Mouse (Mus musculus) kidney, embryonic 14.5 days (tissue): ENCODE measurements at regions not wholly inside any gene's neighbourhood (a gene's known extent, or its start where the extent isn't known, plus 50 kb on each side); places are given as distances from the start of the nearest gene placed in this dataset.
A peak's percentile ranks its signal among the peaks of the same experiment; 100 is the strongest.

Source experiments
- ATAC-seq: fragments of 200-750 bp; cut with Nextera tagmentation; 2 replicates; pipeline ENCODE4 v1.8.0; 2017; ENCODE audit warnings: moderate number of reproducible peaks, mild to moderate bottlenecking, moderate TSS enrichment, moderate library complexity; ENCODE audit not compliant: low FRiP score, low TSS enrichment
- H3K27ac ChIP-seq: fragments of 300-500 bp; sonication (generic); 2 replicates; pipeline ENCODE4 v1.5.1; 2014; ENCODE audit warnings: low read depth, mild to moderate bottlenecking, low read length, moderate library complexity, mixed read lengths
- H3K27me3 ChIP-seq: fragments of 300-500 bp; sonication (generic); 2 replicates; pipeline ENCODE4 v1.6.1; 2014; ENCODE audit warnings: mild to moderate bottlenecking, low read length; ENCODE audit not compliant: control insufficient read depth, insufficient read depth
- H3K36me3 ChIP-seq: fragments of 300-500 bp; sonication (generic); 2 replicates; pipeline ENCODE4 v1.6.1; 2014; ENCODE audit warnings: low read length, mixed read lengths; ENCODE audit not compliant: control insufficient read depth, insufficient read depth
- H3K4me1 ChIP-seq: fragments of 300-500 bp; sonication (generic); 2 replicates; pipeline ENCODE4 v1.6.1; 2014; ENCODE audit warnings: low read length, mixed read lengths; ENCODE audit not compliant: control insufficient read depth, insufficient read depth
- H3K4me2 ChIP-seq: fragments of 300-500 bp; sonication (generic); replicated peaks from 2 replicates; pipeline ENCODE4 v1.6.1; 2014; ENCODE audit warnings: low read depth, mild to moderate bottlenecking, low read length
- H3K4me3 ChIP-seq: fragments of 300-500 bp; sonication (generic); 2 replicates; pipeline ENCODE4 v1.5.1; 2014; ENCODE audit warnings: mild to moderate bottlenecking, low read length
- H3K9ac ChIP-seq: fragments of 300-500 bp; sonication (generic); 2 replicates; pipeline ENCODE4 v1.6.1; 2014; ENCODE audit warnings: low read depth, mild to moderate bottlenecking, low read length, moderate library complexity
- H3K9me3 ChIP-seq: fragments of 300-500 bp; sonication (generic); 2 replicates; pipeline ENCODE4 v1.6.1; 2016; ENCODE audit warnings: low read length; ENCODE audit not compliant: control insufficient read depth
- WGBS: fragments of 180-500 bp; shearing (Covaris S2); extraction: QIAGEN DNeasy Blood & Tissue Kit; methylation state at CpG from one replicate; pipeline ENCODE4 v1.1.7; 2014; 5-methylcytosine and 5-hydroxymethylcytosine counted together

GRCm38 (mm10) chr4:9081701-9082562, 843.1 kb upstream of the Car8 start:
- Histone ChIP-seq H3K27me3 (no peaks in the 10 kb centered on the region), H3K27ac (0 out of 2 replicates have a peak overlapping the region, but pooled peaks have one; percentile 12), H3K4me1 (peaks cover 6% of the 10 kb centered on the region), H3K9ac (no peak overlapping the region), H3K9me3 (no peaks in the 10 kb centered on the region), H3K4me3 (no peak overlapping the region), H3K36me3 (no peaks in the 10 kb centered on the region), H3K4me2 (no peak overlapping the region)
- ATAC-seq: peak; percentile 63
- 29% methylated on average over 14 of the region's 14 CpGs for WGBS

GRCm38 (mm10) chr4:9080821-9081493, 842.1 kb upstream of the Car8 start:
- no peak overlapping the region for H3K4me2 ChIP-seq
- peaks cover 6% of the 10 kb centered on the region for H3K4me1 ChIP-seq
- no peaks in the 10 kb centered on the region for H3K27me3 ChIP-seq
- H3K27ac ChIP-seq: no peak overlapping the region
- WGBS: 78% methylated on average over 15 of the region's 15 CpGs
- ATAC-seq: no peak
- H3K36me3 ChIP-seq: no peaks in the 10 kb centered on the region
- H3K9me3 ChIP-seq: no peaks in the 10 kb centered on the region
- H3K4me3 ChIP-seq: no peak overlapping the region
- no peak overlapping the region for H3K9ac ChIP-seq

- Histone ChIP-seq H3K36me3 (no peaks in the 10 kb centered on the region), H3K4me2 (no peak overlapping the region), H3K27me3 (no peaks in the 10 kb centered on the region), H3K27ac (no peak overlapping the region), H3K4me3 (no peak overlapping the region), H3K4me1 (peaks cover 11% of the 10 kb centered on the region), H3K9me3 (no peaks in the 10 kb centered on the region), H3K9ac (no peak overlapping the region)
- 16% methylated on average over 4 of the region's 4 CpGs for WGBS
- peak; percentile 88 for ATAC-seq
Measured at GRCm38 (mm10) chr4:9079828-9080245, 841.0 kb upstream of the Car8 start.

DNA sequence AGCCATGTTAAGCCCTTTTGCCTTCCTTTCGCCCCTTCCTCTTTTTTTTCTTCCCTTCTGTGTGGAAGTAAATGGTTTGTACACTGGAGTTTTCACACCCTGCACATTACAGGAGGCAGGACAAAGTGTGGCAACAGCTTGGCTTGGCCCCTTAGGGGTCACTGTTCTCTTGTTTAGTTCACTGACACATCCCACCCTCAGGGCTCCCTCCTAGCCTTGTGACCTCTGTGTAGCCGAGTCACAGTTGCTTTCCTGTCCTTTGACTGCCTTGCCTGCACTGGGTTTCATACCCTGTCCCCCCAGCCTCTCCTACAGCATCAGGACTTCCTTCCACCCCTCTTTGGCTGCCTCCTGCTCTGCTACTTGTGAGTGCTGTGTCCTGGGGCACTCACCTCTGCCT, 835.6 kb upstream of the Car8 start:
- H3K4me1 ChIP-seq: 0 out of 2 replicates have a peak, but pooled peaks cover 4% of the 10 kb centered on the region
- no peak overlapping the region for H3K4me2 ChIP-seq
- 40% methylated on average over 2 of the region's 2 CpGs for WGBS
- no peak overlapping the region for H3K9ac ChIP-seq
- no peaks in the 10 kb centered on the region for H3K36me3 ChIP-seq
- H3K4me3 ChIP-seq: no peak overlapping the region
- no peak for ATAC-seq
- H3K27ac ChIP-seq: no peak overlapping the region
- H3K27me3 ChIP-seq: no peaks in the 10 kb centered on the region
- H3K9me3 ChIP-seq: no peaks in the 10 kb centered on the region

- whole genome bisulfite sequencing: 46% methylated on average over 8 of the region's 8 CpGs
- Histone ChIP-seq H3K4me3 (no peak overlapping the region), H3K27me3 (no peaks in the 10 kb centered on the region), H3K36me3 (no peaks in the 10 kb centered on the region), H3K4me2 (no peak overlapping the region), H3K9ac (no peak overlapping the region), H3K27ac (no peak overlapping the region), H3K9me3 (no peaks in the 10 kb centered on the region), H3K4me1 (0 out of 2 replicates have a peak, but pooled peaks cover 4% of the 10 kb centered on the region)
- ATAC-seq: peak; percentile 51; the same call in 1 of the 2 replicates
Measured at GRCm38 (mm10) chr4:9073736-9074428, 835.0 kb upstream of the Car8 start.

- Histone ChIP-seq H3K36me3 (no peaks in the 10 kb centered on the region), H3K27me3 (no peaks in the 10 kb centered on the region), H3K4me2 (no peak overlapping the region), H3K9ac (no peak overlapping the region), H3K4me3 (no peak overlapping the region), H3K27ac (no peak overlapping the region), H3K4me1 (0 out of 2 replicates have a peak, but pooled peaks cover 4% of the 10 kb centered on the region), H3K9me3 (no peaks in the 10 kb centered on the region)
- 62% methylated on average over 5 of the region's 5 CpGs for WGBS
- ATAC-seq: no peak
Measured at GRCm38 (mm10) chr4:9072321-9072720, 833.5 kb upstream of the Car8 start.

GRCm38 (mm10) chr4:9067874-9068273, 829.0 kb upstream of the Car8 start:
- no peaks in the 10 kb centered on the region for H3K4me1 ChIP-seq
- H3K4me3 ChIP-seq: no peak overlapping the region
- no peaks in the 10 kb centered on the region for H3K9me3 ChIP-seq
- no peaks in the 10 kb centered on the region for H3K36me3 ChIP-seq
- 80% methylated on average over 2 of the region's 2 CpGs for WGBS
- no peak overlapping the region for H3K27ac ChIP-seq
- no peak overlapping the region for H3K9ac ChIP-seq
- H3K4me2 ChIP-seq: no peak overlapping the region
- no peaks in the 10 kb centered on the region for H3K27me3 ChIP-seq
- ATAC-seq: no peak

GRCm38 (mm10) chr4:9065981-9066815, 827.4 kb upstream of the Car8 start:
- Histone ChIP-seq H3K4me2 (no peak overlapping the region), H3K9me3 (no peaks in the 10 kb centered on the region), H3K27ac (no peak overlapping the region), H3K27me3 (no peaks in the 10 kb centered on the region), H3K36me3 (no peaks in the 10 kb centered on the region), H3K4me3 (no peak overlapping the region), H3K4me1 (no peaks in the 10 kb centered on the region), H3K9ac (no peak overlapping the region)
- 60% methylated on average over 10 of the region's 10 CpGs for WGBS
- no peak for ATAC-seq
